Mouse (Mus musculus) embryonic facial prominence, embryonic 13.5 days (tissue): ENCODE data around the gene Unc50. TPM values are rescaled to one million over a fixed set of nuclear protein-coding genes. Genes with fewer than 3 reads are reported as not detected.
A peak's percentile ranks its signal among the peaks of the same experiment; 100 is the strongest.

Experiments used
- ATAC-seq: fragments of 200-750 bp; cut with Nextera tagmentation; 2 replicates; pipeline ENCODE4 v1.8.0; 2017; ENCODE audit warnings: low read depth; ENCODE audit not compliant: insufficient number of reproducible peaks, insufficient read depth, low FRiP score, low TSS enrichment
- H3K27ac ChIP-seq: fragments of 300-500 bp; sonication (generic); 2 replicates; pipeline ENCODE4 v1.5.1; 2015; ENCODE audit warnings: moderate library complexity, mild to moderate bottlenecking, inconsistent platforms
- H3K27me3 ChIP-seq: fragments of 300-500 bp; sonication (generic); 2 replicates; pipeline ENCODE4 v1.6.1; 2015; ENCODE audit warnings: mild to moderate bottlenecking, inconsistent platforms
- H3K36me3 ChIP-seq: fragments of 300-500 bp; sonication (generic); 2 replicates; pipeline ENCODE4 v1.6.1; 2015; ENCODE audit warnings: mild to moderate bottlenecking, inconsistent platforms
- H3K4me1 ChIP-seq: fragments of 300-500 bp; sonication (generic); 2 replicates; pipeline ENCODE4 v1.6.1; 2015; ENCODE audit warnings: inconsistent platforms
- H3K4me2 ChIP-seq: fragments of 300-500 bp; sonication (generic); 2 replicates; pipeline ENCODE4 v1.6.1; 2015; ENCODE audit warnings: moderate library complexity, mild to moderate bottlenecking, inconsistent platforms
- H3K4me3 ChIP-seq: fragments of 300-500 bp; sonication (generic); 2 replicates; pipeline ENCODE4 v1.5.1; 2015; ENCODE audit warnings: mild to moderate bottlenecking, inconsistent platforms
- H3K9ac ChIP-seq: fragments of 300-500 bp; sonication (generic); 2 replicates; pipeline ENCODE4 v1.6.1; 2015; ENCODE audit warnings: mild to moderate bottlenecking, inconsistent platforms
- H3K9me3 ChIP-seq: fragments of 300-500 bp; sonication (generic); 2 replicates; pipeline ENCODE4 v1.6.1; 2016; ENCODE audit warnings: inconsistent platforms
- WGBS: fragments of 180-500 bp; shearing (Covaris S2); methylation state at CpG from one replicate; pipeline ENCODE4 v1.1.7; 2015; ENCODE audit warnings: mixed read lengths; 5-methylcytosine and 5-hydroxymethylcytosine counted together
- polyA plus RNA-seq: library from polyadenylated mRNA; unstranded; fragments of >200 nt; fragmentation: Nextera tagmentation; extraction: Ambion mirVana; gene quantifications from 2 replicates; pipeline ENCODE4 v1.2.1, GENCODE M21; 2015

Unc50 gene
- polyA plus RNA-seq, 1 experiment from 2014 or later: 138 TPM

- no peaks in the 10 kb centered on the region for H3K9me3 ChIP-seq
- no peak overlapping the region for H3K4me3 ChIP-seq
- H3K27me3 ChIP-seq: no peaks in the 10 kb centered on the region
- no peak overlapping the region for H3K27ac ChIP-seq
- no peaks in the 10 kb centered on the region for H3K36me3 ChIP-seq
- WGBS: 78% methylated on average over 3 of the region's 3 CpGs
- ATAC-seq: no peak
- H3K9ac ChIP-seq: no peak overlapping the region
- no peaks in the 10 kb centered on the region for H3K4me1 ChIP-seq
- H3K4me2 ChIP-seq: no peak overlapping the region
Observed at GRCm38 (mm10) chr1:37408678-37409077, 21.3 kb upstream of the Unc50 start.

DNA sequence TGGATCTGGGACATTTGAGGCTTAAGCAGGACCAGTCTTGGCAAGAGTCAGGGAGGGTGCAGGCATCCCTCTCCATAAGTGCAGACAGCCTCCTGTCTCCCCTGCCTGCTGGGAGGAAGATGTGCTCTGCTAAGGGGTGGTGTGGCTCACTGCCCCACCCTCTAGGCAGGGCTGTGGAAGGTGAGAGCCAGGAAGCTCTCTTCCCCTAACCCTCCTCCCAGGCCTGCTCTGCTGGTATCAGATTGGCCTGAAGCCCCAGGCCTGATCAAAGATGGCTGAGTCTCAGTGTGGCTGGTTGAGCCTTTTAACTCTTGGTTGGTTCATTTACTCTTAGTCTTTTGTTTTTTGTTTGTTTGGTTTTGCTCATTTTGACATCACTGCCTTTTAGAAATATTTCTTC lies 20.3 kb upstream of the Unc50 start:
- Histone ChIP-seq H3K4me3 (no peak overlapping the region), H3K27me3 (no peaks in the 10 kb centered on the region), H3K4me2 (no peak overlapping the region), H3K4me1 (no peaks in the 10 kb centered on the region), H3K36me3 (no peaks in the 10 kb centered on the region), H3K27ac (no peak overlapping the region), H3K9me3 (no peaks in the 10 kb centered on the region), H3K9ac (no peak overlapping the region)
- no peak for ATAC-seq

DNA sequence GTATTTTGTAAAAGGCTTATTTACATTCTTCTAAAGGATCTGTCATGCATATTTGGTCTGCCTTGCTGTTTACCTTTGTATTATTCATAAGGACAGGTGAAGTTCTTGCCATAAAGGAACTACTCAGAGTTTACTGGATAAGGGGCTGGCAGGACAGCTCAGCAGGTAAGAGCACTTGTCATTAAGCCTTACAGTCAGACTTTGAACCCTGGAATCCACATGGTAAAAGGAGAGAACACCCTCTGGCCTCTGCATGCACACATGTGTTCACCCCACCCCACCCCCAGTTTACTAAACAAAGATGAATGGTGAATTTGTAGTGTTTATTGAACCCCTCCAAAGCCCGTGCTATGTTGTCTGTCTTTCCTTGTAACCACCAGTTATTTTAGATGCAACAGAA lies 14.5 kb upstream of the Unc50 start:
- Histone ChIP-seq H3K9ac (no peak overlapping the region), H3K27me3 (no peaks in the 10 kb centered on the region), H3K36me3 (peaks cover 38% of the 10 kb centered on the region), H3K9me3 (peaks cover 4% of the 10 kb centered on the region; the same call in 1 of the 2 replicates), H3K4me3 (no peak overlapping the region), H3K4me1 (no peaks in the 10 kb centered on the region), H3K4me2 (no peak overlapping the region), H3K27ac (no peak overlapping the region)
- ATAC-seq: no peak
- WGBS: 80% methylated on average over 1 of the region's 1 CpGs

- Histone ChIP-seq H3K9me3 (peaks cover 11% of the 10 kb centered on the region), H3K36me3 (peaks cover 56% of the 10 kb centered on the region), H3K4me1 (no peaks in the 10 kb centered on the region), H3K4me2 (no peak overlapping the region), H3K27ac (no peak overlapping the region), H3K4me3 (no peak overlapping the region), H3K27me3 (no peaks in the 10 kb centered on the region), H3K9ac (no peak overlapping the region)
- no peak for ATAC-seq
- 97% methylated on average over 1 of the region's 1 CpGs for WGBS
Observed at GRCm38 (mm10) chr1:37419420-37419819, 10.5 kb upstream of the Unc50 start.

DNA sequence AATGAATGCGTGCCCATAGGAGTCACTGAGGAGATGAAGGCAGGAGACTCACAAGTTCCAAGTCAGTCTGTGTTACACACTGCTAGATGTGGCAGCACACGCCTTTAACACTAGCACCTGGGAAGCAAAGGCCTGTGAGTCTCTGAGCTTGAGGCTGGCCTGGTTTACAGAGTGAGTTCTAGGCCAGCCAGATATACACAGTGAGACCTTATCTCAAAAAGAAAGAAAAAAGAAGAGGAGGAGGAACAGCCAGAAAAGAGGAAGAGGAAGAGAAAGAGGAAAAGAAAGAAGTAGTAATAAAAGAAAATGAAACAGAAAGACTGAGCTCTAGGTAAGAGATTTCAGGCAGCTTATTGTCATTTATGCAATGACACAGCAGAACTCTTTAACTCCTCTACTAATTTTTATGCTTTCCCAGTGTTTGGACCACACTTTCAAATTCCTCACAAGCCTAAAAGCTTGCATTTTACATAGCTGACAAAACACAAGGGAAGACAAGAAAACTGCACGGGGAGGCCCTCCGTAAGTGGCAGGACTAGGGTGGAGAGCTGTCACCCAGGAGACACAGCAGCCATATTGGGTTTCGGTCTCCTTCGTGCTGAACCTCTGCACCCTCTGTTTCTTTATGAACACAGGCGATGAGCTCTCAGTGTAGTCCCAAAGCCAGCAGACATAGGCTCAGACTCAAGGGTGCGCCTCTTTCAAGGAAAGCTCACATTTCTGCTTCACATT lies 2.6 kb upstream of the Unc50 start:
- H3K27ac ChIP-seq: no peak overlapping the region
- H3K9ac ChIP-seq: no peak overlapping the region
- H3K4me1 ChIP-seq: peaks cover 29% of the 10 kb centered on the region
- peaks cover 51% of the 10 kb centered on the region for H3K36me3 ChIP-seq
- H3K27me3 ChIP-seq: no peaks in the 10 kb centered on the region
- WGBS: 88% methylated on average over 8 of the region's 8 CpGs
- H3K4me3 ChIP-seq: no peak overlapping the region
- ATAC-seq: no peak
- H3K4me2 ChIP-seq: no peak overlapping the region
- H3K9me3 ChIP-seq: peaks cover 6% of the 10 kb centered on the region; the same call in 1 of the 2 replicates

GRCm38 (mm10) chr1:37428911-37429310 lies 1.0 kb upstream of the Unc50 start:
- H3K9ac ChIP-seq: peak overlapping the region; percentile 94
- peak overlapping the region; percentile 97 for H3K4me3 ChIP-seq
- no peak overlapping the region for H3K27ac ChIP-seq
- peaks cover 32% of the 10 kb centered on the region for H3K4me1 ChIP-seq
- peaks cover 55% of the 10 kb centered on the region for H3K36me3 ChIP-seq
- peak overlapping the region; percentile 78 for H3K4me2 ChIP-seq
- 66% methylated on average over 2 of the region's 2 CpGs for WGBS
- no peaks in the 10 kb centered on the region for H3K27me3 ChIP-seq
- ATAC-seq: no peak
- peaks cover 5% of the 10 kb centered on the region; the same call in 1 of the 2 replicates for H3K9me3 ChIP-seq

GRCm38 (mm10) chr1:37430297-37430840 lies 430 bp downstream of the Unc50 start:
- WGBS: 2% methylated on average over 40 of the region's 40 CpGs
- Histone ChIP-seq H3K9me3 (no peaks in the 10 kb centered on the region), H3K36me3 (peaks cover 47% of the 10 kb centered on the region), H3K27ac (peak overlapping the region; percentile 75), H3K27me3 (no peaks in the 10 kb centered on the region), H3K4me3 (peak overlapping the region; percentile 97), H3K4me1 (peaks cover 32% of the 10 kb centered on the region), H3K4me2 (peak overlapping the region; percentile 78), H3K9ac (peak overlapping the region; percentile 94)
- peak; percentile 41; the same call in 1 of the 2 replicates for ATAC-seq

- Histone ChIP-seq H3K4me2 (no peak overlapping the region), H3K36me3 (peaks cover 77% of the 10 kb centered on the region), H3K4me1 (peaks cover 12% of the 10 kb centered on the region), H3K27ac (no peak overlapping the region), H3K4me3 (no peak overlapping the region), H3K9ac (no peak overlapping the region), H3K9me3 (no peaks in the 10 kb centered on the region), H3K27me3 (no peaks in the 10 kb centered on the region)
- 90% methylated on average over 3 of the region's 3 CpGs for WGBS
- ATAC-seq: no peak
Observed at GRCm38 (mm10) chr1:37436419-37436818, 6.5 kb downstream of the Unc50 start.

DNA sequence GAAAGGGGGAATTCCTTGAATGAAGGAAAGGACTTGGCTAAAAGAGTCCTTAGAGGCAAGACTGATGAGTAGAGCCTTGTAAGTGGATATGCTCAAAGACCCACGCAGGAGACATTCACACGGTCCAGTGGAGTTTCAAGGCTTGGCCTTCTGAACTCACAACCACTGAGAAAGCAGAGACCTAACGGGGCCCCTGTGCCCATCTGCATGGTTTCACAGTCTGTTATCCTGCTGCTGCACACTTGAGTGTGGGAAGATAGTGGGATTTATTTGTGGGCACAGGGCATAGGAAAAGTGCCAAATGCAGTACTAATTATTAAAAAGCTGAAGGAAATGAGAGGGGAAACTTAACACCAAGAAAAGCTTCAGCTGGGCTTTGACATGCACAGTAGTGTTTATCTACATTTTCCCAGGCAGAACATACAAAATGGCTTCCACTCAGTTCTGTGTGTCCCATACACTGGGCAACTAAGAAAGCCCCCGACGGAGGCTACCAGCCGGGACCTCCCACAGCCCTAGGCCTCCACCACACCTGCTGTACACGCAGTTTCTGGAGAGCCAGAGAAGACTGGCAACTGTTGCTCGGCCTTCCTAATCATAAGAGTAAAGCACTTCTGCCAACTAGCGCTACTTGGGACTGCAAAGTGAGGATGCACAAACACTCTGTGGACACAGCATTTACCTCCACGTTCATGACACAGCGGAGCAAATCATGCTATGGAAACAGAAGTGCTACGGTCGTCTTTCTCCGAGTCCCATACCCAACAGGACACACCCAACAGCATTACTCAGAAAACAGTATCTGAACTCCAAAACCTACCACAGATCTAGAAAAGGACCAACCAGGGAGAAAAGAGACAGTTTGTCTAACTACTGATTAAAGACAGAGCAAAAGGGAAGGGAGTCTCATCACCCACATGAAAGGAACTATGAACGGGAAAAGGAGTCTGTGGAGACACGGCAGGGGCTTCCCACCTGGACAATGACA lies 13.2 kb downstream of the Unc50 start:
- H3K27me3 ChIP-seq: no peaks in the 10 kb centered on the region
- no peak for ATAC-seq
- no peak overlapping the region for H3K27ac ChIP-seq
- no peak overlapping the region for H3K9ac ChIP-seq
- no peak overlapping the region for H3K4me3 ChIP-seq
- no peak overlapping the region for H3K4me2 ChIP-seq
- WGBS: 93% methylated on average over 16 of the region's 16 CpGs
- no peaks in the 10 kb centered on the region for H3K4me1 ChIP-seq
- H3K36me3 ChIP-seq: peaks cover 42% of the 10 kb centered on the region
- H3K9me3 ChIP-seq: no peaks in the 10 kb centered on the region

- Histone ChIP-seq H3K27me3 (no peaks in the 10 kb centered on the region), H3K27ac (no peak overlapping the region), H3K9ac (no peak overlapping the region), H3K4me2 (no peak overlapping the region), H3K4me1 (no peaks in the 10 kb centered on the region), H3K4me3 (no peak overlapping the region), H3K36me3 (no peaks in the 10 kb centered on the region), H3K9me3 (no peaks in the 10 kb centered on the region)
- no peak for ATAC-seq
- 78% methylated on average over 10 of the region's 10 CpGs for WGBS
Observed at GRCm38 (mm10) chr1:37448361-37449095, 18.6 kb downstream of the Unc50 start.

DNA sequence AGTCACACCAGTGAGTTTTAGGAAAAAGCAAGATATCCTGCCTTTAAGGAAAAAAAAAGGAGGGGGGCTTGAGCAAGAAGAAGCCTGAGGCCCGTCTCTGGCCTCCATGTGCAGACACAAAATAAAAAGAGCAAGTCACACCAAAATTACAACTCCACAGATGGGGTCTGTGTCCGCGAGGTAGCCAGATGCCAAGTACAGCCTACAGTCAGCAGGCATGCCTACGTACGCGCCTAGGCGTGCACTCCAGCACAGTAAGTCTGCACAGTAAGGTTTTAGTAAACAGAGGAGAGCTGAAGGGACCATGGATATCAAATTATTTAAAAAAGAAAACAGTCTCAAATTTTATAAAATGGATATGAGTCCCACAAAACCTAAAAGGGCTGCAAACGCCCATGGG lies 21.3 kb downstream of the Unc50 start:
- Histone ChIP-seq H3K27ac (no peak overlapping the region), H3K4me1 (no peaks in the 10 kb centered on the region), H3K36me3 (no peaks in the 10 kb centered on the region), H3K9me3 (no peaks in the 10 kb centered on the region), H3K4me3 (no peak overlapping the region), H3K27me3 (no peaks in the 10 kb centered on the region), H3K4me2 (no peak overlapping the region), H3K9ac (no peak overlapping the region)
- 82% methylated on average over 8 of the region's 8 CpGs for WGBS
- no peak for ATAC-seq
